Mouse (Mus musculus) MEL (cell line): Measurements from ENCODE around the gene Olfr918. TPM values are rescaled to one million over a fixed set of nuclear protein-coding genes. Genes with fewer than 3 reads are reported as not detected.

ENCODE experiments used
- DNase-seq: peaks from one replicate; pipeline ENCODE4 v3.0.0; 2011; ENCODE audit warnings: low read depth, low spot score
- H3K27ac ChIP-seq: 2 replicates; pipeline ENCODE4 v1.5.1; 2012; ENCODE audit warnings: low read depth, mild to moderate bottlenecking, control low read depth, low read length, moderate library complexity; ENCODE audit not compliant: control insufficient read depth
- H3K27me3 ChIP-seq, 2 experiments: fragments of 150-350 bp in 1 of 2; sonication (generic) in 1 of 2; 2 replicates each; pipeline ENCODE4 v1.6.1; 2012; ENCODE audit warnings: low read length in 2 of 2, mild to moderate bottlenecking in 2 of 2, improper control_type of control experiment in 1 of 2, moderate library complexity in 1 of 2; ENCODE audit not compliant: insufficient read depth in 2 of 2, control insufficient read depth in 1 of 2
- H3K36me3 ChIP-seq, 2 experiments: 2 replicates each; pipeline ENCODE4 v1.6.1; 2012 to 2014; ENCODE audit warnings: low read length in 2 of 2, improper control_type of control experiment in 1 of 2, inconsistent platforms in 1 of 2, mild to moderate bottlenecking in 1 of 2; ENCODE audit not compliant: insufficient read depth in 2 of 2, control insufficient read depth in 1 of 2
- H3K4me1 ChIP-seq, 2 experiments: fragments of 150-350 bp in 1 of 2; sonication (generic) in 1 of 2; 2 replicates each; pipeline ENCODE4 v1.6.1; 2012; ENCODE audit warnings: low read length in 2 of 2, improper control_type of control experiment in 1 of 2, mild to moderate bottlenecking in 1 of 2; ENCODE audit not compliant: insufficient read depth in 2 of 2, control insufficient read depth in 1 of 2
- H3K4me3 ChIP-seq, 2 experiments: fragments of 150-350 bp in 1 of 2; sonication (generic) in 1 of 2; 2 replicates each; pipeline ENCODE4 v1.5.1; 2012; ENCODE audit warnings: low read depth in 2 of 2, low read length in 2 of 2, mild to moderate bottlenecking in 2 of 2, moderate library complexity in 2 of 2, control low read depth in 1 of 2, improper control_type of control experiment in 1 of 2; ENCODE audit not compliant: control insufficient read depth in 1 of 2, insufficient read depth in 1 of 2
- H3K79me2 ChIP-seq: 2 replicates; pipeline ENCODE4 v1.6.1; 2012; ENCODE audit warnings: mild to moderate bottlenecking, low read length, moderate library complexity; ENCODE audit not compliant: control insufficient read depth, poor library complexity, insufficient read depth
- H3K9ac ChIP-seq: 2 replicates; pipeline ENCODE4 v1.6.1; 2012; ENCODE audit warnings: low read depth, mild to moderate bottlenecking, control low read depth, low read length, moderate library complexity; ENCODE audit not compliant: control insufficient read depth, poor library complexity, severe bottlenecking
- H3K9me3 ChIP-seq: fragments of 150-350 bp; sonication (generic); replicated peaks from 2 replicates; pipeline ENCODE4 v1.6.1; 2012; ENCODE audit warnings: mild to moderate bottlenecking, low read length, improper control_type of control experiment, moderate library complexity; ENCODE audit not compliant: insufficient read depth
- E2F4 ChIP-seq: IDR thresholded peaks from 2 replicates; pipeline ENCODE4 v1.6.1; 2011; ENCODE audit warnings: low read depth, low read length, improper control_type of control experiment, borderline replicate concordance
- ETS1 ChIP-seq: IDR thresholded peaks from 2 replicates; pipeline ENCODE4 v1.6.1; 2012; ENCODE audit warnings: low read depth, mild to moderate bottlenecking, inconsistent platforms, low read length, improper control_type of control experiment, moderate library complexity
- HCFC1 ChIP-seq: IDR thresholded peaks from 2 replicates; pipeline ENCODE4 v1.6.1; 2012; ENCODE audit warnings: low read depth, mild to moderate bottlenecking, inconsistent platforms, low read length, improper control_type of control experiment, moderate library complexity
- JUND ChIP-seq: IDR thresholded peaks from 2 replicates; pipeline ENCODE4 v1.6.1; 2011; ENCODE audit warnings: low read depth, mild to moderate bottlenecking, improper control_type of control experiment, low read length
- KAT2A ChIP-seq: conservative IDR thresholded peaks from 2 replicates; pipeline ENCODE4 v1.6.1; 2012; ENCODE audit warnings: low read depth, low read length, improper control_type of control experiment, inconsistent platforms
- MAX ChIP-seq: IDR thresholded peaks from 2 replicates; pipeline ENCODE4 v1.6.1; 2011; ENCODE audit warnings: low read length, improper control_type of control experiment
- MAZ ChIP-seq: IDR thresholded peaks from 2 replicates; pipeline ENCODE4 v1.6.1; 2012; ENCODE audit warnings: low read depth, mild to moderate bottlenecking, inconsistent platforms, low read length, improper control_type of control experiment
- MYC ChIP-seq: IDR thresholded peaks from 2 replicates; pipeline ENCODE4 v1.6.1; 2011; ENCODE audit warnings: low read depth, mild to moderate bottlenecking, low read length, improper control_type of control experiment, moderate library complexity
- NELFE ChIP-seq: IDR thresholded peaks from 2 replicates; pipeline ENCODE4 v1.6.1; 2011; ENCODE audit warnings: low read depth, low read length, improper control_type of control experiment
- POLR2AphosphoS2 ChIP-seq: IDR thresholded peaks from 2 replicates; pipeline ENCODE4 v1.6.1; 2011; ENCODE audit warnings: low read length, improper control_type of control experiment
- POLR2AphosphoS5 ChIP-seq: IDR thresholded peaks from 2 replicates; pipeline ENCODE4 v1.6.1; 2012; ENCODE audit warnings: low read depth, borderline replicate concordance, mild to moderate bottlenecking, inconsistent platforms, low read length, moderate library complexity, mixed read lengths
- RAD21 ChIP-seq: IDR thresholded peaks from 2 replicates; pipeline ENCODE4 v1.6.1; 2011; ENCODE audit warnings: mild to moderate bottlenecking, low read depth, low read length, improper control_type of control experiment
- SIN3A ChIP-seq: IDR thresholded peaks from 2 replicates; pipeline ENCODE4 v1.6.1; 2012; ENCODE audit warnings: low read length, improper control_type of control experiment, inconsistent platforms
- TCF12 ChIP-seq: IDR thresholded peaks from 2 replicates; pipeline ENCODE4 v1.6.1; 2014; ENCODE audit warnings: low read depth, mild to moderate bottlenecking, inconsistent platforms, low read length, improper control_type of control experiment, moderate library complexity
- USF1 ChIP-seq: IDR thresholded peaks from 2 replicates; pipeline ENCODE4 v1.6.1; 2014; ENCODE audit warnings: low read depth, mild to moderate bottlenecking, inconsistent platforms, low read length, improper control_type of control experiment, moderate library complexity
- USF2 ChIP-seq, 2 experiments: IDR thresholded peaks; 2 replicates each; pipeline ENCODE4 v1.6.1; 2011 to 2012; ENCODE audit warnings: improper control_type of control experiment in 2 of 2, low read length in 2 of 2, borderline replicate concordance in 1 of 2, inconsistent platforms in 1 of 2, low read depth in 1 of 2, mild to moderate bottlenecking in 1 of 2; ENCODE audit not compliant: insufficient read depth in 1 of 2
- ZKSCAN1 ChIP-seq: IDR thresholded peaks from 2 replicates; pipeline ENCODE4 v1.6.1; 2012; ENCODE audit warnings: low read depth, mild to moderate bottlenecking, inconsistent platforms, low read length, improper control_type of control experiment, moderate library complexity
- ZNF384 ChIP-seq: IDR thresholded peaks from 2 replicates; pipeline ENCODE4 v1.6.1; 2012; ENCODE audit warnings: low read depth, mild to moderate bottlenecking, inconsistent platforms, low read length, improper control_type of control experiment
- polyA plus RNA-seq, 2 experiments: library from polyadenylated mRNA; stranded (reverse) in 1 of 2; unstranded in 1 of 2; fragments of >175 nt in 1 of 2; fragments of >200 nt in 1 of 2; gene quantifications; 2 replicates each; pipeline versions ENCODE4 v1.2.1 to v1.2.4; 2012; ENCODE audit warnings: low replicate concordance in 2 of 2, low read depth in 1 of 2; ENCODE audit not compliant: insufficient read length in 2 of 2, insufficient read depth in 1 of 2, missing spikeins in 1 of 2
- total RNA-seq: library from RNA; depleted of rRNA; stranded (reverse); fragments of 300-350 nt; gene quantifications from 2 replicates; pipeline ENCODE4 v1.2.3, GENCODE M21; 2012

The Olfr918 gene
- total and polyA plus RNA-seq, 3 experiments: 0.03 TPM; not detected in 2

- Histone ChIP-seq H3K4me1 (no peaks in the 10 kb centered on the region), H3K9me3 (no peaks in the 10 kb centered on the region), H3K27me3 (no peaks in the 10 kb centered on the region), H3K27ac (no peak within 1 kb of the TSS), H3K9ac (no peak within 1 kb of the TSS), H3K36me3 (no peaks in the 10 kb centered on the region), H3K79me2 (no peaks in the 10 kb centered on the region), H3K4me3 (no peak within 1 kb of the TSS)
- no peak for TF ChIP-seq KAT2A
- no peak for TF ChIP-seq POLR2AphosphoS2
- TF ChIP-seq SIN3A: no peak
- TF ChIP-seq JUND: no peak
- TF ChIP-seq USF1: no peak
- no peak for TF ChIP-seq TCF12
- TF ChIP-seq USF2 (IDR thresholded peaks at IDR 0.05; ENCODE audit: borderline replicate concordance in 1 of 2, insufficient read depth in 1 of 2, low read depth in 1 of 2, low read length in 2 of 2): no peak
- no peak for TF ChIP-seq E2F4
- TF ChIP-seq NELFE: no peak
- no peak for TF ChIP-seq ZNF384
- TF ChIP-seq HCFC1: no peak
- no peak for TF ChIP-seq ETS1
- no peak for TF ChIP-seq MYC
- no peak for TF ChIP-seq MAZ
- no peak for TF ChIP-seq ZKSCAN1
- TF ChIP-seq POLR2AphosphoS5: no peak
- no peak for DNase-seq
Measured at GRCm38 (mm10) chr9:38665742-38666141, 8.7 kb downstream of the Olfr918 start, which contains the start of gene Olfr917. Olfr917 (minus strand) TSS chr9:38665842.

DNA sequence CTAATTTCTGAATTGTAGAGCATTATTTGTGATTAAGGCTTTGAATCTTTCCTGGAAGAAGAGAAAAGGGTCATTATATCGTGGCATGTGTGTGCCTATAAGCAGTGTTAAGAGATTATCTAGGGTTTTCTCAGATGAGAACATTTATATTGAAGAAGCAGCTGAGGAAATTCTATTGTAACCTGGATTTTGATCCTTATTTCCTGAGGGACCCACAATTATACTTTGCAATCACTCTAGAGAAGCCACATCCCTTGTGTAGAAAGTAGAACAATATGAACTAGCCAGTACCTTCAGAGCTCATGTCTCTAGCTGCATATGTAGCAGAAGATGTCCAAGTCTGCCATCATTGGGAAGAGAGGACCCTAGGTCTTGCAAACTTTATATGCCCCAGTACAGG lies 14.6 kb downstream of the Olfr918 start, which contains the start of gene Olfr916:
TSS of gene Olfr916 (minus strand) at position 101 of the 400 bp plus-strand sequence.
- Histone ChIP-seq H3K4me3 (no peak within 1 kb of the TSS), H3K79me2 (no peaks in the 10 kb centered on the region), H3K4me1 (no peaks in the 10 kb centered on the region), H3K27ac (no peak within 1 kb of the TSS), H3K27me3 (no peaks in the 10 kb centered on the region), H3K36me3 (no peaks in the 10 kb centered on the region), H3K9ac (no peak within 1 kb of the TSS), H3K9me3 (no peaks in the 10 kb centered on the region)
- TF ChIP-seq E2F4 (no peak), RAD21 (no peak), MAX (no peak)
- no peak for DNase-seq
